ENCODE assay signal across 20 mouse cellular contexts in the genomic region with DNA sequence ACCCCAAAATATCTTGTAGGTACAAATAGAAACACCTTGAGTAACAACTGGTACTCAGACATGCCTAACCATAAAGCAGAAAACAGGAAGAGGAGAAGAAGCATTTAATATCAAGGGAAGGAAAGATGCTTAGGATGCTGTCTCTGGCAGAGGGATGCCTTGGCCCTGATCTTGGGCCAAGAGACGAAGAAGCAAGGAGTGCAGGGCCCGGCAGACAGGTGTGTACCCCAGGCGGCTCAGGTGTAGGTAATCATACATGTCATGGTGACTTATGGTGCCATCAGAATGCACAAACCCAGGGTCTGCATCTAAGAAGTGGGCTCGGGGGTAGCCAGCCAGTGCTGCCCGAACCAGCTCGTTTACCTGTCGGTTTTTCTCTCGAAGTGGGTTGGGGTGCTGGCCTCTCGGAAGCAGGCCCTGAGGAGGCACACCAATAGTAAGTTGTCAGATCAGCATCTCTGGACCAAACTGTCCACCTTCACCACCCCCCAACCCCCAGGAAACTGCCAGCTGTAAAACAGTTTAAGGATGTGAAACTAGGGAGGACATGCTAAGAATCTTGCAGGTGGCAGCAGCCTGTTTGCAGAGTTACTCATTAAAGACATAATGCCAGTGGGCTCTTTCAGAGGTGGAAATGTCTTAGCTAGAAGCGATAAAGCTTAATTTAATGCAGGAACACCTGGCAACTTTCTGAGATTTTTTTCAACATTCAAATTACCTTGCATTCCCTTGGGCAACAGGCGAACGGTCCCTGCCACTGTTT. TPM values are rescaled to one million over a fixed set of nuclear protein-coding genes. Genes with fewer than 3 reads are reported as not detected.
DNase-seq lines count a peak whose midpoint lies in the region; ATAC-seq and TF ChIP-seq lines count a peak whose summit lies in the region.
"Had no signal": no experiment of that assay in that cellular context is flagged by ENCODE, and none has a peak within 500 bp of the region (broad histone marks: within the 10 kb centered on the region; RNA-seq: fewer than 3 reads in every experiment).

No protein-coding gene starts in this region.

- H3K27ac ChIP-seq in forebrain, embryonic 15.5 days (replicated peaks) = no peak overlapping the region; the same call in 1 of the 2 replicates
- no peak overlapping the region for H3K27ac ChIP-seq in forebrain, embryonic 14.5 days (ENCODE audit: low read depth, low read length)
- H3K27ac ChIP-seq in intestine, postnatal 0 days (ENCODE audit: low read depth, low read length) = no peak overlapping the region
- H3K27ac ChIP-seq: forebrain, embryonic 10.5 days; left cerebral cortex, adult 2 months; macrophage had no signal

- TF ChIP-seq POLR2A in myocyte (IDR thresholded peaks at IDR 0.05; ENCODE audit: insufficient read length, low read depth) = no peak

- no peak for TF ChIP-seq CTCF in intestine, postnatal 0 days (IDR thresholded peaks at IDR 0.05; ENCODE audit: low read depth)

- H3K4me3 ChIP-seq in forebrain, embryonic 15.5 days = no peak overlapping the region
- no peak overlapping the region for H3K4me3 ChIP-seq in forebrain, embryonic 14.5 days (ENCODE audit: low read depth, low read length)
- H3K4me3 ChIP-seq in myocyte = no peak overlapping the region
- H3K4me3 ChIP-seq in intestine, postnatal 0 days (ENCODE audit: low read depth, low read length) = no peak overlapping the region
- H3K4me3 ChIP-seq: left cerebral cortex, adult 2 months had no signal

- no peak overlapping the region for H3ac ChIP-seq in myocyte (ENCODE audit: control insufficient read depth, insufficient read length)

- no peak for DNase-seq in forebrain, embryonic 14.5 days (ENCODE audit: low spot score)
- DNase-seq in lung, postnatal 10 days = peak; percentile 2
- no peak for DNase-seq in lung, postnatal 14 days
- DNase-seq in B cell, adult 2 months = peak; percentile 48 to 53
- no peak for DNase-seq in heart, adult 8-10 months (ENCODE audit: low spot score)
- DNase-seq: adrenal gland, postnatal 25 days; liver, postnatal 0 days had no signal

- ATAC-seq in forebrain, embryonic 15.5 days (replicated peaks) = no peak
- no peak for ATAC-seq in forebrain, embryonic 14.5 days
- no peak for ATAC-seq in intestine, postnatal 0 days
- ATAC-seq: liver, postnatal 0 days had no signal

- H3K9me3 ChIP-seq in forebrain, embryonic 15.5 days = no peaks in the 10 kb centered on the region
- H3K9me3 ChIP-seq in forebrain, embryonic 14.5 days (replicated peaks; ENCODE audit: control insufficient read depth, low read length) = no peaks in the 10 kb centered on the region
- no peaks in the 10 kb centered on the region for H3K9me3 ChIP-seq in intestine, postnatal 0 days (ENCODE audit: control insufficient read depth)
- H3K9me3 ChIP-seq: embryonic facial prominence, embryonic 12.5 days; forebrain, embryonic 10.5 days; G1E; heart, embryonic 13.5 days; limb, embryonic 13.5 days had no signal

- H3K36me3 ChIP-seq in forebrain, embryonic 15.5 days = peaks cover 56% of the 10 kb centered on the region
- H3K36me3 ChIP-seq in forebrain, embryonic 14.5 days (ENCODE audit: control insufficient read depth, insufficient read depth, low read length) = peaks cover 61% of the 10 kb centered on the region
- no peaks in the 10 kb centered on the region for H3K36me3 ChIP-seq in myocyte (ENCODE audit: control insufficient read depth, insufficient read depth)
- peaks cover 48% of the 10 kb centered on the region for H3K36me3 ChIP-seq in intestine, postnatal 0 days (ENCODE audit: control insufficient read depth, insufficient read depth)

- H3K9ac ChIP-seq in forebrain, embryonic 15.5 days (replicated peaks) = 0 out of 2 replicates have a peak overlapping the region, but pooled peaks have one; percentile 7
- H3K9ac ChIP-seq in forebrain, embryonic 14.5 days (ENCODE audit: low read length) = no peak overlapping the region
- no peak overlapping the region for H3K9ac ChIP-seq in intestine, postnatal 0 days (ENCODE audit: low read depth, low read length)
- H3K9ac ChIP-seq: liver, postnatal 0 days had no signal

- H3K27me3 ChIP-seq in forebrain, embryonic 15.5 days = no peaks in the 10 kb centered on the region
- no peaks in the 10 kb centered on the region for H3K27me3 ChIP-seq in forebrain, embryonic 14.5 days (replicated peaks; ENCODE audit: control insufficient read depth, insufficient read depth, low read length)
- H3K27me3 ChIP-seq in myocyte (ENCODE audit: control insufficient read depth, insufficient read depth, insufficient read length) = no peaks in the 10 kb centered on the region
- no peaks in the 10 kb centered on the region for H3K27me3 ChIP-seq in intestine, postnatal 0 days (replicated peaks; ENCODE audit: control insufficient read depth, insufficient read depth, low read length)
- H3K27me3 ChIP-seq: embryonic facial prominence, embryonic 12.5 days; heart, embryonic 13.5 days; limb, embryonic 13.5 days had no signal

- H3K79me2 ChIP-seq in myocyte (ENCODE audit: control insufficient read depth, insufficient read depth) = no peaks in the 10 kb centered on the region

- no peak overlapping the region for H3K4me2 ChIP-seq in forebrain, embryonic 15.5 days (replicated peaks)
- H3K4me2 ChIP-seq in forebrain, embryonic 14.5 days (ENCODE audit: low read length) = no peak overlapping the region
- no peak overlapping the region for H3K4me2 ChIP-seq in myocyte (ENCODE audit: low read depth)
- no peak overlapping the region for H3K4me2 ChIP-seq in intestine, postnatal 0 days (replicated peaks; ENCODE audit: low read depth)

- peaks cover 46% of the 10 kb centered on the region for H3K4me1 ChIP-seq in forebrain, embryonic 15.5 days
- peaks cover 11% of the 10 kb centered on the region; the same call in 1 of the 2 replicates for H3K4me1 ChIP-seq in forebrain, embryonic 14.5 days (ENCODE audit: control insufficient read depth, insufficient read depth, low read length)
- no peaks in the 10 kb centered on the region for H3K4me1 ChIP-seq in intestine, postnatal 0 days (replicated peaks; ENCODE audit: control insufficient read depth, insufficient read depth, low read length)

- WGBS in forebrain, embryonic 15.5 days = 84% methylated on average over 12 of the region's 12 CpGs
- 86% methylated on average over 12 of the region's 12 CpGs for WGBS in forebrain, embryonic 14.5 days
- 88% methylated on average over 12 of the region's 12 CpGs for WGBS in intestine, postnatal 0 days

TF ChIP-seq in myocyte, 11 proteins besides CTCF, POLR2A, EP300 and RAD21:
- TF ChIP-seq POLR2AphosphoS2 (IDR thresholded peaks at IDR 0.05; ENCODE audit: insufficient read length, low read depth) (peak; percentile 50), MYOD1 (IDR thresholded peaks at IDR 0.05; ENCODE audit: control insufficient read depth in 1 of 3, insufficient read length in 2 of 3, low read depth in 2 of 3) (no peak), CEBPB (IDR thresholded peaks at IDR 0.05; ENCODE audit: insufficient read depth, poor library complexity, severe bottlenecking) (no peak), TCF12 (IDR thresholded peaks at IDR 0.05; ENCODE audit: insufficient read depth, poor library complexity, severe bottlenecking) (no peak)

RNA-seq across cellular contexts. Expression of a gene that starts 2.6 kb away (rescaled TPM):
- 521 and 550 TPM in 2 replicates for polyA plus RNA-seq in forebrain, embryonic 15.5 days (2015; fragmentation: Nextera tagmentation; extraction: Ambion mirVana)
- 574 and 635 TPM in 2 replicates for polyA plus RNA-seq in forebrain, embryonic 14.5 days (2014; fragmentation: Nextera tagmentation; extraction: Ambion mirVana)
- 54.0 TPM for polyA plus RNA-seq in myocyte (2012; fragmentation: generic; extraction: Trizol)
- polyA plus RNA-seq in intestine, postnatal 0 days (2015; fragmentation: Nextera tagmentation; extraction: Ambion mirVana) = 87.6 and 91.9 TPM in 2 replicates
- 1 to 10 TPM; 3.9 to 4.6 (median 3.9) TPM for total RNA-seq in heart, adult 8-10 months (2022)

RNA-seq across cellular contexts. Expression of a gene that starts 6.1 kb away (rescaled TPM):
- polyA plus RNA-seq in forebrain, embryonic 15.5 days (2015; fragmentation: Nextera tagmentation; extraction: Ambion mirVana) = 1.6 and 2.1 TPM in 2 replicates
- 1.8 and 2.2 TPM in 2 replicates for polyA plus RNA-seq in forebrain, embryonic 14.5 days (2014; fragmentation: Nextera tagmentation; extraction: Ambion mirVana)
- polyA plus RNA-seq in myocyte (2012; fragmentation: generic; extraction: Trizol) = not detected
- polyA plus RNA-seq in intestine, postnatal 0 days (2015; fragmentation: Nextera tagmentation; extraction: Ambion mirVana) = 0.12 TPM in 1 of 2 replicates, not detected in the other
- not detected for total RNA-seq in heart, adult 8-10 months (2022)
- total RNA-seq: adrenal gland, postnatal 25 days; G1E; gastrocnemius, adult 8-10 months; layer of hippocampus, adult 18-20 months had no signal
- polyA plus RNA-seq: C2C12; liver, postnatal 0 days; macrophage had no signal

RNA-seq across cellular contexts. Expression of a gene that starts 10.8 kb away (rescaled TPM):
- polyA plus RNA-seq in forebrain, embryonic 15.5 days (2015; fragmentation: Nextera tagmentation; extraction: Ambion mirVana) = 30.9 and 32.3 TPM in 2 replicates
- polyA plus RNA-seq in forebrain, embryonic 14.5 days (2014; fragmentation: Nextera tagmentation; extraction: Ambion mirVana) = 14.5 and 25.5 TPM in 2 replicates
- 0.02 TPM for polyA plus RNA-seq in myocyte (2012; fragmentation: generic; extraction: Trizol)
- polyA plus RNA-seq in intestine, postnatal 0 days (2015; fragmentation: Nextera tagmentation; extraction: Ambion mirVana) = 0.69 and 0.92 TPM in 2 replicates
- total RNA-seq in heart, adult 8-10 months (2022) = under 1 TPM in 1 of 4 experiments, not detected in 3; 0.14 TPM
- total RNA-seq: G1E; gastrocnemius, adult 8-10 months had no signal
- polyA plus RNA-seq: G1E; liver, postnatal 0 days; macrophage had no signal

RNA-seq across cellular contexts. Expression of a gene that starts 21.8 kb away (rescaled TPM):
- polyA plus RNA-seq in forebrain, embryonic 15.5 days (2015; fragmentation: Nextera tagmentation; extraction: Ambion mirVana) = 22.3 and 23.3 TPM in 2 replicates
- polyA plus RNA-seq in forebrain, embryonic 14.5 days (2014; fragmentation: Nextera tagmentation; extraction: Ambion mirVana) = 13.3 and 17.5 TPM in 2 replicates
- polyA plus RNA-seq in myocyte (2012; fragmentation: generic; extraction: Trizol) = 41.0 TPM
- 3.4 and 3.8 TPM in 2 replicates for polyA plus RNA-seq in intestine, postnatal 0 days (2015; fragmentation: Nextera tagmentation; extraction: Ambion mirVana)
- 10 to 100 TPM; 33.9 to 35.8 (median 34.8) TPM for total RNA-seq in heart, adult 8-10 months (2022)

RNA-seq across cellular contexts. Expression of a gene that starts 27.6 kb away (rescaled TPM):
- 53.2 and 54.4 TPM in 2 replicates for polyA plus RNA-seq in forebrain, embryonic 15.5 days (2015; fragmentation: Nextera tagmentation; extraction: Ambion mirVana)
- 37.4 and 38.7 TPM in 2 replicates for polyA plus RNA-seq in forebrain, embryonic 14.5 days (2014; fragmentation: Nextera tagmentation; extraction: Ambion mirVana)
- polyA plus RNA-seq in myocyte (2012; fragmentation: generic; extraction: Trizol) = 65.8 TPM
- polyA plus RNA-seq in intestine, postnatal 0 days (2015; fragmentation: Nextera tagmentation; extraction: Ambion mirVana) = 17.2 and 21.7 TPM in 2 replicates
- 10 to 100 TPM; 52.0 to 71.5 (median 59.6) TPM for total RNA-seq in heart, adult 8-10 months (2022)

Comparison
In these comparisons a context has a peak if more than half of its experiments do, and no peak if none do; other contexts are left out.
1. DNase-seq: peak in lung, postnatal 10 days (single experiment) and B cell, adult 2 months (2 of 2); none in forebrain, embryonic 14.5 days (single experiment), lung, postnatal 14 days (single experiment) and heart, adult 8-10 months (single experiment).